Mouse (Mus musculus) MEL (cell line): ENCODE data around the gene Tubg2.

Experiments used
- CHD2 ChIP-seq: IDR thresholded peaks from 2 replicates; pipeline ENCODE4 v1.6.1; 2011; ENCODE audit warnings: low read length, improper control_type of control experiment
- CTCF ChIP-seq, 3 experiments: IDR thresholded peaks in 2 of 3; conservative IDR thresholded peaks in 1 of 3; 2 replicates each; pipeline ENCODE4 v1.5.1; 2011 to 2012; ENCODE audit warnings: low read length in 3 of 3, low read depth in 2 of 3, mild to moderate bottlenecking in 2 of 3, improper control_type of control experiment in 1 of 3, inconsistent platforms in 1 of 3, mixed read lengths in 1 of 3, moderate library complexity in 1 of 3; ENCODE audit not compliant: control insufficient read depth in 1 of 3, insufficient read depth in 1 of 3, poor library complexity in 1 of 3, severe bottlenecking in 1 of 3
- E2F4 ChIP-seq: IDR thresholded peaks from 2 replicates; pipeline ENCODE4 v1.6.1; 2011; ENCODE audit warnings: low read depth, low read length, improper control_type of control experiment, borderline replicate concordance
- ELF1 ChIP-seq: IDR thresholded peaks from 2 replicates; pipeline ENCODE4 v1.6.1; 2014; ENCODE audit warnings: low read depth, mild to moderate bottlenecking, inconsistent platforms, low read length, improper control_type of control experiment, moderate library complexity
- EP300 ChIP-seq, 2 experiments: IDR thresholded peaks; 2 replicates each; pipeline ENCODE4 v1.6.1; 2011; ENCODE audit warnings: improper control_type of control experiment in 2 of 2, low read length in 2 of 2, low read depth in 1 of 2, mild to moderate bottlenecking in 1 of 2
- GABPA ChIP-seq: IDR thresholded peaks from 2 replicates; pipeline ENCODE4 v1.6.1; 2012; ENCODE audit warnings: low read depth, mild to moderate bottlenecking, inconsistent platforms, low read length, improper control_type of control experiment, moderate library complexity
- HCFC1 ChIP-seq: IDR thresholded peaks from 2 replicates; pipeline ENCODE4 v1.6.1; 2012; ENCODE audit warnings: low read depth, mild to moderate bottlenecking, inconsistent platforms, low read length, improper control_type of control experiment, moderate library complexity
- KAT2A ChIP-seq: conservative IDR thresholded peaks from 2 replicates; pipeline ENCODE4 v1.6.1; 2012; ENCODE audit warnings: low read depth, low read length, improper control_type of control experiment, inconsistent platforms
- MEF2A ChIP-seq: IDR thresholded peaks from 2 replicates; pipeline ENCODE4 v1.6.1; 2014; ENCODE audit warnings: low read depth, mild to moderate bottlenecking, inconsistent platforms, low read length, improper control_type of control experiment; ENCODE audit not compliant: poor library complexity, insufficient replicate concordance, severe bottlenecking; ENCODE audit errors: extremely low read depth
- MYB ChIP-seq: IDR thresholded peaks from 2 replicates; pipeline ENCODE4 v1.6.1; 2011; ENCODE audit warnings: mild to moderate bottlenecking, low read depth, low read length, improper control_type of control experiment
- POLR2A ChIP-seq, 2 experiments: IDR thresholded peaks; 2 replicates each; pipeline ENCODE4 v1.6.1; 2011 to 2012; ENCODE audit warnings: low read length in 2 of 2, mild to moderate bottlenecking in 2 of 2, control low read depth in 1 of 2, improper control_type of control experiment in 1 of 2, low read depth in 1 of 2, moderate library complexity in 1 of 2; ENCODE audit not compliant: control insufficient read depth in 1 of 2, insufficient read depth in 1 of 2, poor library complexity in 1 of 2
- ZKSCAN1 ChIP-seq: IDR thresholded peaks from 2 replicates; pipeline ENCODE4 v1.6.1; 2012; ENCODE audit warnings: low read depth, mild to moderate bottlenecking, inconsistent platforms, low read length, improper control_type of control experiment, moderate library complexity

DNA sequence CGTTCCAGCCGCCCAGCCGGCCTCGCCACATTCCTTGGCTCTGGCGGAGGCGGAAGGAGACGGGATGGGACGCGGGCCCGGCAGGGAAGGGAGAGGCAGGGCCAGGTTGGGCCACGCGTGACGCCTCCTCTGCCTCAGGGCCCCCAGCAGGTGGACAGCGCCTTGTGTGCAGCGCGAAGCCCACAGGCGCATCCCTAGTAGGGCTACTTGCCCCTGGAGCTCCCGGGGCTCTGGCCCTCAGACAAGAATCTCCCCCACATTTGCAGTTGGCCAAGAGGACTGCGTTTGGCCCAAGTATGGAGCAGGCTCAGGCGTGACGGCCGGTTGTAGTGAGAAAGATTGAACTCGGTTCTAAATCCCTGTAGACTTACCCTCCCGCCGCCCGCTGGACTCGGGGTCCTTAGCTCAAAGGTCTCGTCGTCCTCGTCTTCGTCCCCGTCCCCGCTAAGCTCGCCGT lies 14.7 kb downstream of the Tubg2 start, which contains the start of gene Cntnap1:
- TF ChIP-seq CTCF (IDR thresholded peaks at IDR 0.05 in 2 of 3, conservative IDR thresholded peaks at IDR 0.05 in 1 of 3; ENCODE audit: control insufficient read depth in 1 of 3, insufficient read depth in 1 of 3, low read depth in 2 of 3, low read length in 3 of 3, poor library complexity in 1 of 3, severe bottlenecking in 1 of 3) (no peak), HCFC1 (no peak), ELF1 (no peak), CHD2 (no peak), MYB (no peak), KAT2A (no peak), MEF2A (no peak), EP300 (IDR thresholded peaks at IDR 0.05; ENCODE audit: low read depth in 1 of 2, low read length in 2 of 2) (no peak), GABPA (no peak), E2F4 (no peak), ZKSCAN1 (no peak), POLR2A (IDR thresholded peaks at IDR 0.05; ENCODE audit: control insufficient read depth in 1 of 2, insufficient read depth in 1 of 2, low read depth in 1 of 2, low read length in 2 of 2, poor library complexity in 1 of 2) (0 out of 4 replicates have a peak, but pooled peaks of 1 of the 2 experiments have one; percentile 14)
